Mouse (Mus musculus): ENCODE measurements at regions not wholly inside any gene's neighbourhood (a gene's known extent, or its start where the extent isn't known, plus 50 kb on each side); places are given as distances from the start of the nearest gene placed in this dataset.
"Not testable (repeated sequence)": the region's sequence is repeated elsewhere in the genome, so short reads cannot be mapped to it uniquely, and the experiment has no call there.

- intact Hi-C loops (cut with DNase I; ENCODE audit: low total_unique reads), result no loop called here
- DNase-seq, result no peak
Observed at GRCm38 (mm10) chr8:28366470-28366869, 919.0 kb downstream of the Poteg start.

DNA sequence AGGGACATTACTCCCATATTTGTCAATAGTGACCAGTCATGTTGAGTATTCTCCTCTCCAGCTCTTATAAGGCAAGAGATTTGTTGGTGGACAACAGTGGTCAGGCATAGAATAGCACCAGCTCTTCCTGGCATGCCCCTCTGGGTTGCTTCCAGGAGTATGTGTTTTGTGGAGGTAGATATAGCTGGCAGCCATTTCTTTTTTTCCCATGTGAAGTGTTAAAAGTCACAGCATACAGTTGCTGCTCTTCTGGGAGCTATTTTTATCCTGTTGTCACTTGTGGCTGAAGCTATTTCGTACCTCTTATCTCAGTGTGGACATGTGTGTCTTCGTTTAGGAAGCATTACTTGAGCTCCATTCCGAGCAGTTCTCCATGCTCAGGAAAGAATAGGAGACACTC, 919.9 kb downstream of the Poteg start:
- no peak for DNase-seq
- intact Hi-C loops (cut with DNase I; ENCODE audit: low total_unique reads), result no loop called here

GRCm38 (mm10) chr8:28371752-28372151, 924.3 kb downstream of the Poteg start:
- intact Hi-C loops (cut with DNase I; ENCODE audit: low total_unique reads), result no loop called here
- no peak for DNase-seq

- DNase-seq, result no peak
- intact Hi-C loops (cut with DNase I; ENCODE audit: low total_unique reads), result no loop called here
Observed at GRCm38 (mm10) chr8:28400141-28400540, 952.7 kb downstream of the Poteg start.

DNA sequence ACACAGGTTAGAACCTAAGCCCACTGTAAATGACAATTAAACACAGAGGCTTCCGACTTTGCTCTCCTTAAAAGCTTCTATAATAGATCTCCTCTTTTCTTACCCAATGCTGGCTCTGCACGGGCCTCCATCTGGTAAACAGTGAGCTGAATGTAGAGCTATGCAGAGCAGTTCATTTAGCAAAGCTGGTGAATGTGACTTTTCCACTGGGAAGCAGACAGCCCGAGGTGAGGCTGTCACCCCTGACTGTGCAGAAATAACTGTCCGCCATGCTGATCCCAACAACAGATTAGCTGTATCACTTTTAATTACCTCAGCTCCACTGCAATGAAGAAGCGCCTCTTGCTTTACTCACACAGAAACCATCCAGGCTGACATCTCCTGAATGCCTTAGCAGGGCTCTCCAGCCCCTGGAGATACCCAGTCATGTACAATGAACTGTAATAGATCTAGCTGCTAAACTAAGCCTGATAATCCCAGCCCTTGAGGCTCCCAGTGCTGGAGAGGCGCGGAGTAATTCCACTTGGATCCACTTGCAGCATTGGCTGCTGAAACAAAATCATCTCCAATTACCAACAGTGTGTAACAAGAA, 980.2 kb downstream of the Poteg start:
- DNase-seq, result no peak
- intact Hi-C loops (cut with DNase I; ENCODE audit: low total_unique reads), result no loop called here

DNA sequence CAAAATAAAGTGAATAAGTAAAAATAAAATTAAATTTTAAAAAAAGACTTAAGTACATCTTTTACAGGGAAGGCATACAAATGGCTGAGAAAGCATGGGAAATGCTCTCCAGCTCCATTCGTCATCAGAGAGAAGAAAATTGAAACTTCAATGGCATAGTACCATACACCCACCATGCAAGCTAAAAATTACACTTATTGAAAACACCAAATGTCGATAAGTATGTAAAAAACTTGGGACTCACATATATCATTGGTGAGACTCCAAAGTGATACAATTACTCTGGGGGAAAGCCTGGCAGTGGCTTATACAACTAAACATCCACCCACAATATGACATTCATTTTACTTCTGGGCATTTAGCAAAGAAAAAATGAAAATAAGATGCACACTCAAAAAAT, 1025.7 kb downstream of the Poteg start:
- no peak for DNase-seq
- intact Hi-C loops (cut with DNase I; ENCODE audit: low total_unique reads), result no loop called here

DNA sequence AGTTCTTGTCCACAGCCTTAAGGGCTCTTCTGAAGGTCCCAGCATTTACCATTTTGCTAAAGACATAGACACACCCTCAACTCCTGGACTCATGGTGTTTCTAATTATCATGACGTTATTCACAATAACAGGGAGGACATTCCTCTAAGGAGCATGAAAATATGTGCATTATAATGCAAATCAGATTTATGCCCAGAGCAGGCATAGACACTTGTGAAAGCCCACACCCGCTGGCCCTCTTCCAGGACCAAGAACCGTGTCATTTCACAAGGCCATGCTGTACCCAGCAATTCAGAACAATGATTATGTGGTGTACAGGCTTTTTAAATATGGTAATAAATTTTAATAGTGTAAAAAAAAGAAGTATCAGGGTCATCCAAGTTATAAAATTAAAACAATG, 1040.4 kb downstream of the Poteg start:
- DNase-seq, result no peak
- intact Hi-C loops (cut with DNase I; ENCODE audit: low total_unique reads), result no loop called here

DNA sequence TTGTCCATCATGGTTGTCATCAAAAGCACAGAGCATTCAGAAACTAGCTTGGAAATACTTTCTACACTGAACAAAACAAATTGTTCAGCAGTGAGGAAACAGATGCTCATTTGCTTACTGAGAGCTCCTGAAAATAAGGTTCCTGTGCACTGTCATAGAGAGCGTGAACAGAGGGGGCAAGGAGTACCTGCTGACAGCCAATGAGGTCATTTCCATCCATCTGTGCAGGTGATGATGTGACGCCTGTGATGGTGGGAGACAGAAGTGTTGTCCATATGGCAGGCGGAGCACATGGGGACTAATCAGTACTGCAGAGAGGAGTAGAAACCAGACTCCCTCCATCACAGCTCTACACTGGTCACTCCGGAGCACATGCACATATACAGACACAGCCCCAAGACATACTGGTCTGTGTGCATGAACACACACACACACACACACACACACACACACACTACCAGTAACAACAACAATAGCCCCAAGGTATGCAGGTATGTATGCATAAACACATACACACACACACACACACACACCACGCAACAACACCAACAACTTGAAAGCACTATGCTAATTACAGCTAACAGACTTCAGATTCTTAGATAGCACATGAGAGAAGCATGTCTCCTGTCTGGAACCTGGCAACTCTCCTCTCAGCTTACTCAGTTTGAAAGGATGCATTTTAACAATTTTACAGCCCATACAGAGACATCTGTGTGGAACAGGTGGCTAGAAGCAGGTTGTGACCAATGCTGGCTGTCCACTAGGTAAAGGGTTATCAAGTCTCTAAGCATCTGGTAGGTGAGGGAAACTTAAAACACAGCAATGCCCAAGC, 1056.2 kb downstream of the Poteg start:
- intact Hi-C loops (cut with DNase I; ENCODE audit: low total_unique reads), result no loop called here
- DNase-seq, result no peak

- intact Hi-C loops (cut with DNase I; ENCODE audit: low total_unique reads), result not testable (repeated sequence)
Observed at GRCm38 (mm10) chr8:28523506-28523905, 1076.0 kb downstream of the Poteg start.

GRCm38 (mm10) chr8:28547236-28547635, 1099.8 kb downstream of the Poteg start:
- no peak for DNase-seq

More at GRCm38 (mm10) chr8:28523506-28523905, 1076.0 kb downstream of the Poteg start:
- DNase-seq, result not testable (repeated sequence)

GRCm38 (mm10) chr8:28559881-28560280, 1112.4 kb downstream of the Poteg start:
- DNase-seq, result peak; percentile 17
- intact Hi-C loops (cut with DNase I; ENCODE audit: low total_unique reads), result no loop called here

More at GRCm38 (mm10) chr8:28547236-28547635, 1099.8 kb downstream of the Poteg start:
- intact Hi-C loops (cut with DNase I; ENCODE audit: low total_unique reads), result no loop called here

DNA sequence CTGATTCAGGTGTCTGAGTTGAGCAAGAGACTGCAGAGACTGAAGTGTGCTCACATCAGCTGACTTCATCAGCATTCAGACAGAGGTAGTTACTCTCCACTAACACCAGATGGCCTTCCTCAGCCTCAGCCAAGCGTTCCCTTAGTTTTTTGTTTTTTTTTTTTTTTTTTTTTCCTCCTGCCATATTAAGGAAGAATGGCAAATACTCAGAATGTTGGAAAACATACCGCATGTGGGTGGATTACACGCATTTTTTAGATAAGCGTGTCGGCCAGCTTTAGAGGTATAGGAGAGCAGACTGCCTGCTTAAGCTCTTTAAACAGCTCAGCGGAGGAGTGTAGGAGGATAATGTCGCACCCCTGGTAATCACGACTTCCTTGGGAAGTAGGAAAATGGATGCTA, 1131.8 kb downstream of the Poteg start:
- intact Hi-C loops (cut with DNase I; ENCODE audit: low total_unique reads), result no loop called here
- no peak for DNase-seq

- intact Hi-C loops (cut with DNase I; ENCODE audit: low total_unique reads), result no loop called here
- no peak for DNase-seq
Observed at GRCm38 (mm10) chr8:28580821-28581220, 1133.4 kb downstream of the Poteg start.

GRCm38 (mm10) chr8:28589999-28590398, 1142.5 kb downstream of the Poteg start:
- DNase-seq, result no peak
- intact Hi-C loops (cut with DNase I; ENCODE audit: low total_unique reads), result no loop called here

- DNase-seq, result no peak
- intact Hi-C loops (cut with DNase I; ENCODE audit: low total_unique reads), result no loop called here
Observed at GRCm38 (mm10) chr8:28593238-28593637, 1145.8 kb downstream of the Poteg start.

DNA sequence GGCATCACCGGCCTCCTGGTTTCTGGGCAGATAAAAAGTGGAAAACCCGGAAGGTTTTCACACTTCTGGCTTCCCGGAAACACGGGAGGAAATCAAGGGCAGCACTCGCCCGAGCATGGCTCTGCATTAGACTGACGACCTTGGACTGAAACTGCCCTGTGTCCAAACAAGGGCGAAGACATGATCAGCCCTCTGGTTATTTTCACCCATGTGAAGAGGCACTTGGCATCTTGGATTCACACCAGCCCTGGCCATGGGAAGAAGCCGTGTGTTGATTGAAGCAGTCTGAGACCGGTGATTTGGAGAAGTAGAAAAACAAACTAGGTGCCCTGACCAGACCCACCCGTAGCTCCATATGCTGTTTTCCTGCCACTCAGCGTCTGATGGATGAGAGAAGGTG, 1146.7 kb downstream of the Poteg start:
- intact Hi-C loops (cut with DNase I; ENCODE audit: low total_unique reads), result no loop called here
- DNase-seq, result no peak

DNA sequence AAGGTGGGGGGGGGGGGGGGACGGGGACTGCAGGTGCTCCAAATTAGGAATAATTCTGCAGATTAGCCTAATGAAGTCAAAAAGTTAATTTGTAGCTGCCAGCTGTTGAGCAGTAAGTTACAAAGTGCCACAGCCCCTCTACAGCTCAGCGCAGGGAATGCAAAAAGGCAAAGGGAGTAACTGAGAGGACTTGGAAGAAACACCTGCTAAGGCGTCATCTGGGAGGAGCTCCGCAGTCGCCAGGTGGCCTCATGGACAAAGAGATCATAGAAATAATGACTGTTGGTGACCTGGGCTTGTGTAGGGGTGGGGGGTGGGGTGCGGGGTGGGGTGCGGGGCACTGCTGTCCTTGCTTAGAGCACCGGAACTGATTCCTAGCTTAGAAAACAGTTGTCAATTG, 1147.1 kb downstream of the Poteg start:
- DNase-seq, result no peak
- intact Hi-C loops (cut with DNase I; ENCODE audit: low total_unique reads), result no loop called here

DNA sequence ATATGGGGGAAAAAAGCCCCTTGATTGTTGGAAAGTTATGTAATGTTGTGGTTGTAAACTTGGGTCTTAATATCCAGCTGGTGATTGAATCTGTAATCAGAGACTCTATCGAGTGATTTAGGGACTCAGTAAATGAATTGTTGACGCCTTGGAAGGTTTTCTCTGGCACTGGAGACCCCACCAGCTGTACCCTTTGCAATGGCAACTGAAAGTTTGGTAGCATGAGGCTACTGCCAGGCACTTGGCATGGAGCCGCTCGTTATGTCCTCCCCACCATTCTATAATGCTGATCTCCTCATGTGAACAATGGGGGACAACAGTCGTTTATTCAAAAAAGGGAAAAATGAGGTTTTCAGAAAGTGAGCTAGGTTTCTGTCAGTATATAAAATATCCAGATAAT, 1148.4 kb downstream of the Poteg start:
- no peak for DNase-seq
- intact Hi-C loops (cut with DNase I; ENCODE audit: low total_unique reads), result no loop called here
